Comparison of ENCODE assay signal across 23 mouse cellular contexts in the genomic region with DNA sequence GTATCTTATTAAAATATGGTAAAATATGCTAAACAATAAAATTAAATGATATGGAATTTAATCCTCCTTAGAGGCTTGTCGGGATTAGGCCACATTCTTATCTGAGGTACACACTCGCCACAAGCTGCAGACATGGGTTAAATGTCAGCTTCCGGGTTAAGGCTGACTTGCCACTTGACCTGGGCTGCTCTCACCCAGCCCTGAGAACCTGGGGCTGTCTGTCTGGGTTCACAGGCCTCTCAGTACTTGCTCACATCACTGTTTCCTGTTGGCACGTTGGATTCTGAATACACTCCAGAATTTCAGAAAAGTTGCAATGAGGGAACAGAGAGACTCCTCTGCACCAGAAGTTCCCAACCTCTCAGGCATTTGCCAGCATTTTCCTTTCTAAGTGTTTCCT.
DNase-seq lines count a peak whose midpoint lies in the region; ATAC-seq and TF ChIP-seq lines count a peak whose summit lies in the region.
"Had no signal": no experiment of that assay in that cellular context is flagged by ENCODE, and none has a peak within 500 bp of the region (broad histone marks: within the 10 kb centered on the region; RNA-seq: fewer than 3 reads in every experiment).

No protein-coding gene starts in this region.

- no peaks in the 10 kb centered on the region for H3K9me3 ChIP-seq in liver, embryonic 11.5 days (ENCODE audit: control insufficient read depth, low read length)
- no peaks in the 10 kb centered on the region for H3K9me3 ChIP-seq in embryonic facial prominence, embryonic 10.5 days
- no peaks in the 10 kb centered on the region for H3K9me3 ChIP-seq in intestine, postnatal 0 days (ENCODE audit: control insufficient read depth)
- H3K9me3 ChIP-seq: forebrain, embryonic 10.5 days; heart, embryonic 12.5 days; stomach, embryonic 15.5 days had no signal

- H3K36me3 ChIP-seq in liver, embryonic 11.5 days (ENCODE audit: control insufficient read depth, insufficient read depth, low read length) = no peaks in the 10 kb centered on the region
- H3K36me3 ChIP-seq in embryonic facial prominence, embryonic 10.5 days (replicated peaks) = no peaks in the 10 kb centered on the region
- H3K36me3 ChIP-seq in intestine, postnatal 0 days (ENCODE audit: control insufficient read depth, insufficient read depth) = no peaks in the 10 kb centered on the region
- H3K36me3 ChIP-seq: forebrain, embryonic 10.5 days; heart, embryonic 12.5 days; stomach, embryonic 15.5 days had no signal

- no peak overlapping the region for H3K9ac ChIP-seq in liver, embryonic 11.5 days (ENCODE audit: low read depth, low read length)
- no peak overlapping the region for H3K9ac ChIP-seq in intestine, postnatal 0 days (ENCODE audit: low read depth, low read length)
- H3K9ac ChIP-seq: heart, embryonic 12.5 days; stomach, embryonic 15.5 days had no signal

- no peak for TF ChIP-seq CTCF in intestine, postnatal 0 days (IDR thresholded peaks at IDR 0.05; ENCODE audit: low read depth)

- H3K4me1 ChIP-seq in liver, embryonic 11.5 days (replicated peaks; ENCODE audit: control insufficient read depth, insufficient read depth, low read length) = no peaks in the 10 kb centered on the region
- H3K4me1 ChIP-seq in embryonic facial prominence, embryonic 10.5 days = peaks cover 47% of the 10 kb centered on the region
- H3K4me1 ChIP-seq in intestine, postnatal 0 days (replicated peaks; ENCODE audit: control insufficient read depth, insufficient read depth, low read length) = peaks cover 3% of the 10 kb centered on the region; the same call in 1 of the 2 replicates

- H3K27me3 ChIP-seq in liver, embryonic 11.5 days (replicated peaks; ENCODE audit: control insufficient read depth, insufficient read depth, low read length) = no peaks in the 10 kb centered on the region
- H3K27me3 ChIP-seq in embryonic facial prominence, embryonic 10.5 days (replicated peaks; ENCODE audit: low read depth, poor library complexity, severe bottlenecking) = no peaks in the 10 kb centered on the region
- H3K27me3 ChIP-seq in intestine, postnatal 0 days (replicated peaks; ENCODE audit: control insufficient read depth, insufficient read depth, low read length) = no peaks in the 10 kb centered on the region
- H3K27me3 ChIP-seq: heart, embryonic 12.5 days; stomach, embryonic 15.5 days had no signal

- DNase-seq in liver, embryonic 11.5 days (ENCODE audit: low spot score) = no peak
- DNase-seq in liver = no peak
- DNase-seq in embryonic facial prominence, embryonic 10.5 days (ENCODE audit: low spot score) = no peak
- no peak for DNase-seq in left cerebral cortex, adult 18-20 months (ENCODE audit: low spot score in 2 of 2)
- no peak for DNase-seq in right cerebral cortex, adult 18-20 months
- DNase-seq: adrenal gland, postnatal 25 days; B cell, adult 2 months; cerebellum, adult 11-12 months; cerebellum, postnatal 14 days; gastrocnemius, adult 2 months; kidney, adult 8-10 months; kidney, postnatal 14 days; midbrain, embryonic 14.5 days; thymus, adult 18-20 months had no signal

- ATAC-seq in liver, embryonic 11.5 days (replicated peaks; ENCODE audit: low FRiP score) = 0 out of 2 replicates have a peak, but pooled peaks have one; percentile 51
- ATAC-seq in hematopoietic stem cell, adult 5-6 weeks (replicated peaks in 1 of 2; ENCODE audit: insufficient read depth in 1 of 2, low FRiP score in 2 of 2, low TSS enrichment in 1 of 2, low read depth in 1 of 2, poor library complexity in 2 of 2, severe bottlenecking in 2 of 2) = peak; percentile 80 to 84
- ATAC-seq in megakaryocyte-erythroid progenitor cell, adult 5-6 weeks (replicated peaks; ENCODE audit: low FRiP score, low TSS enrichment, poor library complexity, severe bottlenecking) = peak; percentile 97
- no peak for ATAC-seq in intestine, postnatal 0 days
- ATAC-seq: hindbrain, postnatal 0 days; lung, postnatal 0 days had no signal

- no peak overlapping the region for H3K4me3 ChIP-seq in liver, embryonic 11.5 days (ENCODE audit: low read depth, low read length)
- no peak overlapping the region for H3K4me3 ChIP-seq in embryonic facial prominence, embryonic 10.5 days
- H3K4me3 ChIP-seq in intestine, postnatal 0 days (ENCODE audit: low read depth, low read length) = no peak overlapping the region
- H3K4me3 ChIP-seq: forebrain, embryonic 10.5 days; gastrocnemius, adult 2 months; heart, embryonic 12.5 days; left cerebral cortex, adult 2 months; stomach, embryonic 15.5 days had no signal

- H3K4me2 ChIP-seq in liver, embryonic 11.5 days = no peak overlapping the region
- H3K4me2 ChIP-seq in intestine, postnatal 0 days (replicated peaks; ENCODE audit: low read depth) = no peak overlapping the region
- H3K4me2 ChIP-seq: heart, embryonic 12.5 days; stomach, embryonic 15.5 days had no signal

- no peak overlapping the region for H3K27ac ChIP-seq in liver, embryonic 11.5 days (ENCODE audit: low read depth, low read length)
- peak overlapping the region; percentile 75 for H3K27ac ChIP-seq in embryonic facial prominence, embryonic 10.5 days (replicated peaks)
- H3K27ac ChIP-seq in intestine, postnatal 0 days (ENCODE audit: low read depth, low read length) = no peak overlapping the region
- H3K27ac ChIP-seq: gastrocnemius, adult 2 months; hindbrain, postnatal 0 days; left cerebral cortex, adult 2 months had no signal

- WGBS in liver, embryonic 11.5 days = 14% methylated on average over 4 of the region's 4 CpGs
- WGBS in embryonic facial prominence, embryonic 10.5 days = 10% methylated on average over 4 of the region's 4 CpGs
- WGBS in intestine, postnatal 0 days = 41% methylated on average over 4 of the region's 4 CpGs
